Mouse (Mus musculus) ES-E14 (cell line): ENCODE measurements at regions not wholly inside any gene's neighbourhood (a gene's known extent, or its start where the extent isn't known, plus 50 kb on each side); places are given as distances from the start of the nearest gene placed in this dataset.

Experiments
- DNase-seq: peaks from one replicate; pipeline ENCODE4 v3.0.0-alpha.2; 2013; ENCODE audit warnings: low read depth, low spot score
- H3K27ac ChIP-seq: 2 replicates; pipeline ENCODE4 v1.5.1; 2012; ENCODE audit warnings: low read depth, mild to moderate bottlenecking, low read length, moderate library complexity, mixed read lengths; ENCODE audit not compliant: poor library complexity, insufficient read depth, severe bottlenecking
- H3K36me3 ChIP-seq: 2 replicates; pipeline ENCODE4 v1.6.1; 2012; ENCODE audit warnings: mild to moderate bottlenecking, low read length, moderate library complexity, mixed read lengths; ENCODE audit not compliant: control insufficient read depth, poor library complexity, insufficient read depth, severe bottlenecking
- H3K4me1 ChIP-seq, 2 experiments: fragments of 150-350 bp in 1 of 2; sonication (generic) in 1 of 2; 2 replicates each; pipeline ENCODE4 v1.6.1; 2012; ENCODE audit warnings: low read length in 2 of 2, mild to moderate bottlenecking in 1 of 2, mixed read lengths in 1 of 2; ENCODE audit not compliant: control insufficient read depth in 2 of 2, insufficient read depth in 2 of 2, poor library complexity in 1 of 2
- H3K4me3 ChIP-seq, 2 experiments: fragments of 150-350 bp in 1 of 2; sonication (generic) in 1 of 2; 2 replicates each; pipeline ENCODE4 v1.5.1; 2012; ENCODE audit warnings: low read length in 2 of 2, low read depth in 1 of 2, mild to moderate bottlenecking in 1 of 2, mixed read lengths in 1 of 2; ENCODE audit not compliant: insufficient read depth in 1 of 2, poor library complexity in 1 of 2, severe bottlenecking in 1 of 2
- H3K9ac ChIP-seq: 2 replicates; pipeline ENCODE4 v1.6.1; 2012; ENCODE audit warnings: low read depth, mild to moderate bottlenecking, low read length, mixed read lengths; ENCODE audit not compliant: poor library complexity, insufficient read depth, severe bottlenecking
- H3K9me3 ChIP-seq: fragments of 150-350 bp; sonication (generic); 2 replicates; pipeline ENCODE4 v1.6.1; 2012; ENCODE audit warnings: low read depth, mild to moderate bottlenecking, low read length; ENCODE audit not compliant: control insufficient read depth, insufficient read depth
- CHD2 ChIP-seq: IDR thresholded peaks from 2 replicates; pipeline ENCODE4 v1.6.1; 2014; ENCODE audit warnings: mild to moderate bottlenecking, low read depth, low read length, inconsistent platforms
- HCFC1 ChIP-seq: IDR thresholded peaks from 2 replicates; pipeline ENCODE4 v1.6.1; 2012; ENCODE audit warnings: low read length, inconsistent platforms, borderline replicate concordance; ENCODE audit not compliant: insufficient read depth
- MAFK ChIP-seq: IDR thresholded peaks from 2 replicates; pipeline ENCODE4 v1.6.1; 2014; ENCODE audit warnings: mild to moderate bottlenecking, low read depth, low read length, inconsistent platforms; ENCODE audit not compliant: insufficient read depth
- ZC3H11A ChIP-seq: IDR thresholded peaks from 2 replicates; pipeline ENCODE4 v1.6.1; 2012; ENCODE audit warnings: low read depth, mild to moderate bottlenecking, inconsistent platforms, low read length, borderline replicate concordance
- ZNF384 ChIP-seq: IDR thresholded peaks from 2 replicates; pipeline ENCODE4 v1.6.1; 2012; ENCODE audit warnings: low read depth, low read length, inconsistent platforms
- in situ Hi-C, 2 experiments: fragments of 600-800 bp; cut with MboI; formaldehyde crosslinking; loops; one replicate each; pipeline ENCODE4 v1.15.1; 2025; ENCODE audit warnings: low sequenced_read_pairs in 2 of 2, inconsistent platforms in 1 of 2; ENCODE audit not compliant: unreplicated experiment in 2 of 2

DNA sequence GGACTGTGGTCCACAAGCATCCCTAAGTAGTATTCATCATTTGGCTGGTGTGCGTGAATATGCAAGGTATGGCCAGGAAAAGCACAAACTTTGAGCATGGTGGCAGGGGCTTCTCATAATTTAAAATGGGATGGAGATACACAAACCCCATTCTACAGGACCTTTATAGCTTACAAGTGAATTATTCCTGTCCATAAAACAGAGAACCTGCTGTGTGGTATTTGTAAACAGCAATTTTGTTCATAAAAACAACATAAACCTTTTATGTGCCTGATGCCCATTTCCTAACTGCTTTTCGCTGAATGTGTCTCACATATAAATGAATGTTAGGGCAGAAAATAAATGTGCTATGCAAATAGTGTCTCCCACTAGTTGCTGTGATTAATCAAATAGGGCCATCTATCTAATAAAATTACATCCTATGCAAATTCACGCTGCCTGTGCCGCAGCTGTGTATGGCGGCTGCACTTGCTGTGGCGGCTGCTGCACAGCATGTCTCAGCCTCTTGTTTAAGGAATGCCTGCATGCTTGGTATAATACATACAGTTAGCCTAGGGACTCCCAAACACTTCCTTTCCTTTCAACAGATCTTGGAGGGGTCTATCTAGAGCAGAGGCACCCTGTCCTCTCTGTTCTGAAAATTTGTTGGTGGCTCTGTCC, 1235.4 kb downstream of the Fam181b start:
- in situ Hi-C loops = no loop called here
- no peak overlapping the region for H3K9ac ChIP-seq
- no peaks in the 10 kb centered on the region for H3K4me1 ChIP-seq

DNA sequence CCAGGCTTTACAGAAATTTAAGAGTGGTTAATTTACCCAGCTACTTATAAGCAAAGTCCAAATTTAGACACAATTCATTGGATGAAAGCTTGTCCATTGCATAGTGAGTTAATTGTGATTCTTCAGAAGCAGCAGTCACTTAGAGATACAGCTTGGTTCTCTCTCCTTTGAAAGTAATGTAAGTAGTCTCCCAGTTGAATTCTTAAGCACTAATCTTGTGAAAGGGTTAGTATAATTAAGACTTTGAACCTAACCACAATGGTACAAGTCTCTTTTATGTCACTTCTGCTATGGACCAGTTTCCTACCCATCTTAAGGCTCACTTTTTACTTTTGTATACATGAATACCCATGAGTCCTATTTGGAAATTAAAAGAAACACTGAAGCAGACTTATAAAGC, 1252.9 kb downstream of the Fam181b start:
- Histone ChIP-seq H3K4me3 (no peak overlapping the region), H3K9me3 (no peaks in the 10 kb centered on the region), H3K36me3 (no peaks in the 10 kb centered on the region), H3K27ac (no peak overlapping the region), H3K4me1 (no peaks in the 10 kb centered on the region), H3K9ac (no peak overlapping the region)
- TF ChIP-seq ZC3H11A = no peak
- no peak for TF ChIP-seq CHD2
- no peak for TF ChIP-seq HCFC1
- TF ChIP-seq MAFK = no peak
- TF ChIP-seq ZNF384 = no peak
- DNase-seq = no peak
- in situ Hi-C loops = no loop called here

More for the DNA sequence above, 1235.4 kb downstream of the Fam181b start:
- DNase-seq = no peak
- Histone ChIP-seq H3K27ac (no peak overlapping the region), H3K36me3 (no peaks in the 10 kb centered on the region), H3K4me3 (no peak overlapping the region), H3K9me3 (no peaks in the 10 kb centered on the region)
- TF ChIP-seq ZNF384 (no peak), CHD2 (no peak), HCFC1 (no peak), ZC3H11A (no peak), MAFK (no peak)
